Mouse (Mus musculus) limb, embryonic 12.5 days (tissue): Measurements from ENCODE around the gene Gm20388. TPM values are rescaled to one million over a fixed set of nuclear protein-coding genes. Genes with fewer than 3 reads are reported as not detected.

ENCODE experiments used
- ATAC-seq: fragments of 200-750 bp; cut with Nextera tagmentation; 2 replicates; pipeline ENCODE4 v1.8.0; 2017; ENCODE audit warnings: low read depth, moderate TSS enrichment; ENCODE audit not compliant: insufficient number of reproducible peaks, insufficient read depth, low FRiP score, low TSS enrichment
- H3K27ac ChIP-seq: fragments of 300-500 bp; sonication (generic); 2 replicates; pipeline ENCODE4 v1.5.1; 2016; ENCODE audit warnings: mild to moderate bottlenecking, moderate library complexity
- H3K27me3 ChIP-seq: fragments of 300-500 bp; sonication (generic); 2 replicates; pipeline ENCODE4 v1.6.1; 2016; ENCODE audit warnings: mild to moderate bottlenecking, moderate library complexity
- H3K36me3 ChIP-seq: fragments of 300-500 bp; sonication (generic); 2 replicates; pipeline ENCODE4 v1.6.1; 2016; ENCODE audit warnings: mild to moderate bottlenecking, moderate library complexity
- H3K4me1 ChIP-seq: fragments of 300-500 bp; sonication (generic); replicated peaks from 2 replicates; pipeline ENCODE4 v1.6.1; 2016
- H3K4me2 ChIP-seq: fragments of 300-500 bp; sonication (generic); 2 replicates; pipeline ENCODE4 v1.6.1; 2016; ENCODE audit warnings: mild to moderate bottlenecking, moderate library complexity
- H3K4me3 ChIP-seq: fragments of 300-500 bp; sonication (generic); replicated peaks from 2 replicates; pipeline ENCODE4 v1.5.1; 2016; ENCODE audit warnings: mild to moderate bottlenecking
- H3K9ac ChIP-seq: fragments of 300-500 bp; sonication (generic); replicated peaks from 2 replicates; pipeline ENCODE4 v1.6.1; 2016; ENCODE audit warnings: mild to moderate bottlenecking, moderate library complexity
- H3K9me3 ChIP-seq: fragments of 300-500 bp; sonication (generic); 2 replicates; pipeline ENCODE4 v1.6.1; 2016; ENCODE audit warnings: mild to moderate bottlenecking, moderate library complexity
- WGBS: fragments of 180-500 bp; shearing (Covaris S2); methylation state at CpG from one replicate; pipeline ENCODE4 v1.1.7; 2016; 5-methylcytosine and 5-hydroxymethylcytosine counted together
- polyA plus RNA-seq: library from polyadenylated mRNA; unstranded; fragments of >200 nt; fragmentation: Nextera tagmentation; extraction: Ambion mirVana; gene quantifications from 2 replicates; pipeline ENCODE4 v1.2.1, GENCODE M21; 2016

Gm20388 gene
- polyA plus RNA-seq, 1 experiment from 2014 or later = not detected

DNA sequence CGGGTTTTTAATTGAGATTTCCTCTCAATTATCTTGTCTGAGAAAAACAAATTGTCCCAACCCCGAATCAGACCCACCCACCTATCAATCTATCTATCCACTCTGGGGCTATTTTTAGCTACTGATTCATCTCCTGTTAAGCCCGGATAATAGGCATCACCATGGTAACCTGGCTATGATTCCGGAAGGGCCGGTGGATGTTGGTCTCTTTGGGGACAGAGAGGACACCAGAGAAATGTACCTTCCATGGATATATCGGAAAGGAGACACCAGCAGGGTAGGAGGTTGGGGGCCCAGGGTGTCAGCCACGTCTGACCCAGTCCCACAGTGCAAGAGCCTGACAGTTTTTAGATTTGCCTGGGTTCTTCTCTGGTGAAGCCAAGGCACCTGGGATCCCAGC lies 3224.8 kb downstream of the Gm20388 start:
- Histone ChIP-seq H3K4me2 (no peak overlapping the region), H3K9me3 (0 out of 2 replicates have a peak, but pooled peaks cover 3% of the 10 kb centered on the region), H3K36me3 (no peaks in the 10 kb centered on the region), H3K27ac (no peak overlapping the region), H3K4me3 (no peak overlapping the region), H3K4me1 (peaks cover 15% of the 10 kb centered on the region), H3K9ac (no peak overlapping the region), H3K27me3 (no peaks in the 10 kb centered on the region)
- no peak for ATAC-seq
- 60% methylated on average over 7 of the region's 7 CpGs for WGBS

GRCm38 (mm10) chr8:123135806-123136205 lies 3225.2 kb downstream of the Gm20388 start:
- Histone ChIP-seq H3K27me3 (no peaks in the 10 kb centered on the region), H3K27ac (no peak overlapping the region), H3K9me3 (0 out of 2 replicates have a peak, but pooled peaks cover 3% of the 10 kb centered on the region), H3K4me2 (no peak overlapping the region), H3K36me3 (no peaks in the 10 kb centered on the region), H3K4me3 (no peak overlapping the region), H3K4me1 (peaks cover 15% of the 10 kb centered on the region), H3K9ac (no peak overlapping the region)
- 54% methylated on average over 9 of the region's 9 CpGs for WGBS
- ATAC-seq = no peak

DNA sequence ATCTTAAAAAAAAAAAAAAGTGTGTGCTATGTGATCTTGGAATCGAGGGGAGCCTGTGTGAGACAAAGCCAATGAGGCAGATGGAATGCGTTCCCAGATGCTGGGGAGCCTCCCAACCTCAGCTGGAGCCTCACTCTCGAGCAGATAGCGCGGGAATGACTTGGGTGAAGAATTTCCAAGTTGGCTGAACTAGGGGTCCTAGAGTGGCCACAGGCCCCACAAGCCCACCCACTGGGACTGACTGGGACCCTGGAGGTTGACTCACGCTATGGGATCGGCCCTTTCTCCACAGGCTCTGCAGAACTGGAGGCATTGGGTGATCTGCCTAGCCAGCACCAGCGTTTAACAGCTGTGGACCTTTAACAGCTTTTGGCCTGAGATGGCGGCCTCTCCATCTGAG lies 3225.6 kb downstream of the Gm20388 start:
- no peak overlapping the region for H3K27ac ChIP-seq
- H3K9me3 ChIP-seq = 0 out of 2 replicates have a peak, but pooled peaks cover 3% of the 10 kb centered on the region
- no peak for ATAC-seq
- H3K36me3 ChIP-seq = no peaks in the 10 kb centered on the region
- no peak overlapping the region for H3K4me3 ChIP-seq
- WGBS = 79% methylated on average over 9 of the region's 9 CpGs
- H3K27me3 ChIP-seq = no peaks in the 10 kb centered on the region
- peaks cover 15% of the 10 kb centered on the region for H3K4me1 ChIP-seq
- H3K4me2 ChIP-seq = no peak overlapping the region
- no peak overlapping the region for H3K9ac ChIP-seq

- Histone ChIP-seq H3K4me3 (no peak overlapping the region), H3K27ac (peak overlapping the region; percentile 87), H3K4me1 (peaks cover 18% of the 10 kb centered on the region), H3K9ac (0 out of 2 replicates have a peak overlapping the region, but pooled peaks have one; percentile 6), H3K4me2 (no peak overlapping the region), H3K36me3 (no peaks in the 10 kb centered on the region), H3K9me3 (0 out of 2 replicates have a peak, but pooled peaks cover 3% of the 10 kb centered on the region), H3K27me3 (no peaks in the 10 kb centered on the region)
- WGBS = 4% methylated on average over 2 of the region's 2 CpGs
- peak; percentile 96 for ATAC-seq
These were observed 3227.0 kb downstream of the Gm20388 start for GRCm38 (mm10) chr8:123137645-123138077.

DNA sequence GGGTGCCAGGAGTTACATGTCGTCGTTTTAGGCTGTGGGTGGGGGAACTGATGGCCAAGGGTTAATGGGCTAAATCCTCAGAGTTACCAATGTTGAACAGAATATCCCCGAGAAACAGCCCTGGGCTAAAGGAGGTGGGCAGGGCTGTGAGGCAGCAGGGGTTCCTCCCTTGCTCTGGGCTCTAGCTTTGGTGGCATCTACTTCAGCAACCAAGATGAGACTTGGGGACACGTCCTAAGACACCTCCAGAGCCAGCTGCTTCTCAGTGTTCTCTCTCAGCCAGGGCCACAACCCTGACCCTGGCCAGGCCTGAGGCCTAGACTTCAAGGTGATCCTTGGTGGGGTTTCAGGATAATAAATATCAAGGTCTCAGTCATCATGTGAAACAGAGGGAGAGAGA lies 3228.1 kb downstream of the Gm20388 start:
- H3K4me2 ChIP-seq = no peak overlapping the region
- H3K4me3 ChIP-seq = no peak overlapping the region
- no peaks in the 10 kb centered on the region for H3K27me3 ChIP-seq
- no peaks in the 10 kb centered on the region for H3K9me3 ChIP-seq
- ATAC-seq = no peak
- no peak overlapping the region for H3K9ac ChIP-seq
- no peaks in the 10 kb centered on the region for H3K36me3 ChIP-seq
- H3K4me1 ChIP-seq = peaks cover 18% of the 10 kb centered on the region
- peak overlapping the region; percentile 87; the same call in 1 of the 2 replicates for H3K27ac ChIP-seq
- 44% methylated on average over 4 of the region's 4 CpGs for WGBS

DNA sequence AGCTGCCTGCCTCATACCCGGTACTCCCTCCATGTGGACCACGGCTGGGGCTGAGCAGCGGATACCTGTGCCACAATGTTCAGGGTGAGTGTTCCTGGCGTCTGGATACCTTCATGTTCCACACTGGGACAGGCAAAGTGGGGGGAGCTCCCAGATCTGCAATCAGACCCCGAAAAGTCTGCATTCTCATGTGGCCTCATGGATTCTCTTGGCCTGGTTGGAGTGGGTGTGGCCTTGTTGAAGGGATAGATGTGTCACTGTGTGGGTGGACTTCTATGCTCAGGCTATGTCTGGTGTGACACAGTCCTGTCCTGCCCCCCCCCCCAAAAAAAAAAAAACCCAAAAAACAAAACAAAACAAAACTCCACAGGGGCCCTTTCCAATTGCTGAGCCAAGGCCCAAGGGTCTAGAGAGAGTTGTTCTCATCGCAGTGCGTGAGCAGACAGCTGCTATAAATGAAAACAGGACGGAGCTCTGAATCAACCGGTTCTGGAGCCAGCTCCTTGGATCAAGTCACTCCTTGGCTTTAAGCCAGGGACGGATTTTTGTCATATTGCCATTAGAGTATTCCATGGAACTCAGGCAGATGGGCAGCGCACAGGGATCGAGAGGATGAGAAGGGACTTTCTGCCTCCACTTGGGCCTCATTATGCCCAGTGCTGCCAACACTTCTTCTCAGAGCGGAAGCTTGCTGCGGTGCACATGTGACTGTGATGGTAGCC lies 3231.3 kb downstream of the Gm20388 start:
- Histone ChIP-seq H3K4me1 (peaks cover 18% of the 10 kb centered on the region), H3K27ac (no peak overlapping the region), H3K27me3 (no peaks in the 10 kb centered on the region), H3K4me2 (no peak overlapping the region), H3K36me3 (no peaks in the 10 kb centered on the region), H3K4me3 (no peak overlapping the region), H3K9me3 (no peaks in the 10 kb centered on the region), H3K9ac (no peak overlapping the region)
- WGBS = 84% methylated on average over 14 of the region's 14 CpGs
- no peak for ATAC-seq

DNA sequence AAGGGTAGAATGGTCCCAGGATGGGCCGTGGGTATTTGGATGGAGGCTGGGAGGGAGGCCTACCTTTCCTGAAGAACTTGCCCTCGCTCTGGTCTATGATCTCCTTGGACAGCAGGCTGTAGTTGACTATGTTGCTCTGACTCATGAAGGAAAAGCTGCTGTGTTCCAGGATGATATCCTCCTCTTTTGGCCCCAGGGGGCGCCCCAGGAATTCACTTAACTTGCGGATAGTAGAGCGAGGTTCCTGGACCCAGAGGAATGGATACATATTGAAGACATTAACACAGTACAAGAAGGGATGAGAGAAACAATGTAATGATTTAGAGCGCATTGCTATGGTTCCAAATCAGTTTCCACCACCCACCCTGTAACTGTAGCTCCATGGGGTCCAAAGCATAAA lies 3234.6 kb downstream of the Gm20388 start:
- H3K4me1 ChIP-seq = 0 out of 2 replicates have a peak, but pooled peaks cover 3% of the 10 kb centered on the region
- H3K27me3 ChIP-seq = no peaks in the 10 kb centered on the region
- 55% methylated on average over 6 of the region's 6 CpGs for WGBS
- no peak overlapping the region for H3K4me2 ChIP-seq
- H3K9ac ChIP-seq = no peak overlapping the region
- H3K36me3 ChIP-seq = no peaks in the 10 kb centered on the region
- H3K9me3 ChIP-seq = no peaks in the 10 kb centered on the region
- H3K4me3 ChIP-seq = no peak overlapping the region
- no peak overlapping the region for H3K27ac ChIP-seq
- no peak for ATAC-seq

DNA sequence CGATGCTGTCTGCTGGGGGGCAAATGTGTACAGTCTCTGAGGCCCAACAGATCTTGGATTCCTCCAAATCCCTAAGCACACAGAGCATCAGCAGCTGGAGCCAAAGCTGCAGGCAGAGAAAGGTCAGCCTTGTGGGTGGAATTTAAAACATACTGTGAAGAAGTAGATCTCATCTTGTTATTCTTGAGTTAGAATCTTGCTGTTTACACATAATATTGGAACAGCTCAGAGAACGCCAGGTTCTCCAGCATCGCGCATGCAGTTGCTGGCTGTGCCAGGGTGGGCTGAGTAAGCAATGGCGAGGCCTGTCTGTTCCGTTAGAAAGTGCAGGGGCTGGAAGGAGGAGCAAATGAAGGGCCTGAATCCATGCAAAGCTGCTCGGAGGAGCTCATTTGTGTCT lies 3235.7 kb downstream of the Gm20388 start:
- no peaks in the 10 kb centered on the region for H3K9me3 ChIP-seq
- H3K4me2 ChIP-seq = no peak overlapping the region
- H3K27ac ChIP-seq = no peak overlapping the region
- H3K4me1 ChIP-seq = 0 out of 2 replicates have a peak, but pooled peaks cover 3% of the 10 kb centered on the region
- H3K4me3 ChIP-seq = no peak overlapping the region
- ATAC-seq = no peak
- H3K36me3 ChIP-seq = no peaks in the 10 kb centered on the region
- H3K27me3 ChIP-seq = no peaks in the 10 kb centered on the region
- no peak overlapping the region for H3K9ac ChIP-seq
- WGBS = 84% methylated on average over 7 of the region's 7 CpGs

GRCm38 (mm10) chr8:123150737-123151171 lies 3240.1 kb downstream of the Gm20388 start:
- no peak overlapping the region for H3K27ac ChIP-seq
- H3K4me2 ChIP-seq = no peak overlapping the region
- H3K4me3 ChIP-seq = no peak overlapping the region
- H3K27me3 ChIP-seq = no peaks in the 10 kb centered on the region
- no peaks in the 10 kb centered on the region for H3K9me3 ChIP-seq
- H3K9ac ChIP-seq = no peak overlapping the region
- no peaks in the 10 kb centered on the region for H3K36me3 ChIP-seq
- no peaks in the 10 kb centered on the region for H3K4me1 ChIP-seq
- 77% methylated on average over 9 of the region's 9 CpGs for WGBS
- ATAC-seq = no peak

GRCm38 (mm10) chr8:123155177-123155576 lies 3244.5 kb downstream of the Gm20388 start:
- H3K4me3 ChIP-seq = no peak overlapping the region
- H3K9ac ChIP-seq = no peak overlapping the region
- peaks cover 24% of the 10 kb centered on the region for H3K4me1 ChIP-seq
- WGBS = 81% methylated on average over 5 of the region's 5 CpGs
- no peak overlapping the region for H3K4me2 ChIP-seq
- ATAC-seq = no peak
- no peaks in the 10 kb centered on the region for H3K27me3 ChIP-seq
- no peaks in the 10 kb centered on the region for H3K36me3 ChIP-seq
- H3K27ac ChIP-seq = no peak overlapping the region
- no peaks in the 10 kb centered on the region for H3K9me3 ChIP-seq

DNA sequence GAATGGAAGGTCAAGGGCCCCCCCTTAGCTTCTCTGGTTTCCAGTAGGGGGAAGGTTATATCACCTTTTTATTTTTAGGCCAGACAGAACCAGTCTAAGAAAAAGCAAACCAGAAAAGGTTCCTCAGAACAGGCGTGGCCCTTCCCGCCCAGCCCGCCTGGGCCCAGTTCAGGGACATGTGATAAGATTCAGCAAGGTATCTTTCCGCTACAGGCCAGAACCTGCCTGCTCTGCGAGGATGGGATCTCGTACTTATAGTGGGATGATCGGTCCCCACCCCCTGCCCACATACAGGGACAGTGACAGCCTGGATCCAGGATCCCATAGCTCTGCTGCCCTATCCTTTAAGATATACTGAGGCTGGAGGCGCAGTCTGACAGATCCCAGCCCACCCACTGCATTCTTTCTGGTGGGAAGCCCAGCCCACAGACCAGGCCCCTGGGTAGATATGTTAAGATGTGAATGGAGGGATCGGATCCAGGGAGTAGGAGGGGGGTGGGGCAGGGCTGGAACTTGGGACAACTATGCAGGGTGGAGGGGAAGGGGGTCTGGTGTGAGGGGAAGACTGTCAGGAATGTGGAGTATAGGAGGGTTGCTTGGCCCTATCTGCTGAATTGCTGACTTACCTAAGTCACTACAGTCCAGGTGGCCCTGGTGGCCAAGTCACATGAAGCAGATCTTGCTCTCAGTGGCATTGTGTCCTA lies 3245.6 kb downstream of the Gm20388 start:
- Histone ChIP-seq H3K27me3 (no peaks in the 10 kb centered on the region), H3K36me3 (no peaks in the 10 kb centered on the region), H3K9ac (no peak overlapping the region), H3K4me3 (no peak overlapping the region), H3K4me1 (peaks cover 24% of the 10 kb centered on the region), H3K27ac (no peak overlapping the region; the same call in 1 of the 2 replicates), H3K4me2 (no peak overlapping the region), H3K9me3 (no peaks in the 10 kb centered on the region)
- 0 out of 2 replicates have a peak, but pooled peaks have one; percentile 52 for ATAC-seq
- WGBS = 78% methylated on average over 9 of the region's 9 CpGs
